Mouse (Mus musculus): ENCODE results near the gene 4930595D18Rik.

DNA sequence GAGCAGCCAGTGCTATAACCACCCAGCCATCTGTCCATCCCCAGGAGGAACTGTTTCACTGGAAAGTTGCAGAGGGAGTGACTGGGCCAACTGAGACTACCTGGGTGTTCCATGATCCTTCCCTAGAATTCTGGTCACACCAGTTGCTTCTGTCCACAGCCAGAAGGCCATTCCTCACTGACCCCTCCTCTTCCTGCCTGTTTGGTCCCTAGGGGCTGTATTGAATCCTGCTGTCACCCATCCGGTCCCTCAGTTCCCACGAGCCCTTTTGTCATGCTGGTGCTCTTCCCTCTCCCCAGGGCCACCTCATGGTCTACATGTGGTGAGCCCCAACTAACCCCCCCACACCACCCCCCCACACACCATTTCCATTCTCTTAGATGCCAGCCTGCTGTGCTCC is 6.6 kb upstream of the 4930595D18Rik start:
- no peak for TF ChIP-seq POLR2A (IDR thresholded peaks at IDR 0.05; ENCODE audit: control insufficient read depth, low read depth, low read length)
- TF ChIP-seq CTCF (IDR thresholded peaks at IDR 0.05; ENCODE audit: control insufficient read depth, insufficient read depth, insufficient replicate concordance, low read depth, low read length) = no peak

Measured in testis, adult 2 months (tissue).